Mouse (Mus musculus): ENCODE data around the gene Copz1. TPM values are rescaled to one million over a fixed set of nuclear protein-coding genes. Genes with fewer than 3 reads are reported as not detected.
A peak's percentile ranks its signal among the peaks of the same experiment; 100 is the strongest.

The Copz1 gene
- polyA plus RNA-seq, 1 experiment from 2014 or later, result 286 TPM

DNA sequence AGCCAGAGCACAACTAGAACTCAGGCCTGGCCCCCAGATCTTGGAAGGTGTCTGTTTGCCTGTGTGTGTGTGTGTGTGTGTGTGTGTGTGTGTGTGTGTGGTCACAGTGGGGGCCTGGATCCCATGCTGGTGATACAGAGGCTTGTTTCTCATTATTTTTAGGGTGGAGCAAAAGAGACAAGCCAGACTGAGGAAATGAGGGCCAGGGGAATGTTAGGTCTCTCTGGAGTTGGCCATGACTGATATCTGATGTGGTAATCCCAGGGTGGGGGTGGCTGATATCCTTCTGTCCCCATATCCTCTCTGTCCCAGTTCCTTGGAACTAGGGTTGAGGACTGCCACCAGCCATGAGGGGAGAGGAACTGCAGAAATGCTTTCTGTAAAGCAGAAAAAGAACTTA is 44.6 kb downstream of the Copz1 start:
- DNase-seq (ENCODE audit: low spot score, missing footprints) (no peak), ATAC-seq (ENCODE audit: low FRiP score) (no peak)
- no peaks in the 10 kb centered on the region for H3K9me3 ChIP-seq (ENCODE audit: control insufficient read depth, low read length)
- no peak overlapping the region for H3K27ac ChIP-seq (ENCODE audit: low read depth, low read length)
- H3K36me3 ChIP-seq (ENCODE audit: control insufficient read depth, insufficient read depth, low read length), result peaks cover 7% of the 10 kb centered on the region; the same call in 1 of the 2 replicates
- H3K4me2 ChIP-seq, result no peak overlapping the region
- no peak overlapping the region for H3K4me3 ChIP-seq (ENCODE audit: low read depth, low read length)
- no peaks in the 10 kb centered on the region for H3K27me3 ChIP-seq (ENCODE audit: control insufficient read depth, insufficient read depth, low read length)
- H3K4me1 ChIP-seq (ENCODE audit: control insufficient read depth, insufficient read depth, low read length), result peaks cover 21% of the 10 kb centered on the region
- no peak overlapping the region for H3K9ac ChIP-seq (ENCODE audit: low read length)

DNA sequence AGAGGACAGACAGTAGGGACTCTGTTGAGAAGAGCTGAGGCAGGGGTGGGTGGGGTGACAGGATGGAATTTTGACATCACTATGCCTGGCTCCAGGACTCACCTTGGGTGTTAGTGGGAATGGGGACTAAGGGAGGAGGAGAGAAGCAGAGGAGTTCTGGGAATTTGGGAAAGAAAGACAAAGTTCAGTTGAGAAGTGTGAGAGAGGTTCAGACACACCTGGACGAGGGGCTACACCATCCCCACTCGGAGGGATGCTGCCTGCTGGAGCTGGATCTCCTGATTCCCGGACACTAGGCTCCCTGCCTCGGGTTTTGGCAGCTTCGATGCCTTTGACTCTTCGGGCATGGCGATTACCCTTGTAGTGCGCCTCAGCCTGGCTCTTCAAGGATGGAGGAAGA is 45.2 kb downstream of the Copz1 start:
- H3K27me3 ChIP-seq (ENCODE audit: control insufficient read depth, insufficient read depth, low read length), result no peaks in the 10 kb centered on the region
- peaks cover 27% of the 10 kb centered on the region for H3K4me1 ChIP-seq (ENCODE audit: control insufficient read depth, insufficient read depth, low read length)
- no peak overlapping the region for H3K4me3 ChIP-seq (ENCODE audit: low read depth, low read length)
- H3K9me3 ChIP-seq (ENCODE audit: control insufficient read depth, low read length), result no peaks in the 10 kb centered on the region
- no peak overlapping the region for H3K9ac ChIP-seq (ENCODE audit: low read length)
- H3K36me3 ChIP-seq (ENCODE audit: control insufficient read depth, insufficient read depth, low read length), result peaks cover 7% of the 10 kb centered on the region; the same call in 1 of the 2 replicates
- WGBS, result 87% methylated on average over 8 of the region's 8 CpGs
- no peak overlapping the region for H3K4me2 ChIP-seq
- ATAC-seq (ENCODE audit: low FRiP score) (no peak), DNase-seq (ENCODE audit: low spot score, missing footprints) (no peak)
- H3K27ac ChIP-seq (ENCODE audit: low read depth, low read length), result no peak overlapping the region

DNA sequence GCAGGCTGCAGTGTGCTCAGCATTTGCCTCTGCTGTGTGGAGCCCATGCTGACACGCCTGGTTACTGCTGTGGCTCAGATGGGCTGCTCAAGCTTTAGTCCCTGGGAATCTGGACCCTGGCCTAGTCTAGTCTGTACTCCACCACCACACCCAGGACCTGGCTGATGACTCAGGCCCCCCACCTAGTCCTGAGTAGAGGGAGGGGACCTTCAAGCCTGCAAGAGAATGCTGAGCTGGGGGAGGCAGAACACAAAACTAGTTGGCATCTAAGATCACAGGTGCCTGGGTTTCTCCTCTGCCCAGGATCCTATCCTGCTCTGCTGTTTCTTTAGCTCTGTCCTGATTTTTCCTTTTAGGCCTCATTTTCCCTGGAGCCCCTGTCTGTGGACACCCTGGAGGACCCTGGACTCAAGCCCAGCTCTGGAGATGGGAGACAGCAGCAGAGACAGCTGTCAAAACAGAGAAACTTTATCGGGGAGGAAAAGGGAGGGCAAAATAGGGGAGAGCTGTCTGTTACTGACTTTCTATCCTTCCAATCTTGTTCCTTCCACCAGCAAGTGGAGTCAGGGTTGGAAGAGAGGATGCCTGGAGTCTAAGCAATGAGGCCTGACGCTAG is 45.8 kb downstream of the Copz1 start:
- H3K4me2 ChIP-seq, result no peak overlapping the region
- H3K9me3 ChIP-seq (ENCODE audit: control insufficient read depth, low read length), result no peaks in the 10 kb centered on the region
- no peak overlapping the region for H3K27ac ChIP-seq (ENCODE audit: low read depth, low read length)
- no peak overlapping the region for H3K9ac ChIP-seq (ENCODE audit: low read length)
- no peak overlapping the region for H3K4me3 ChIP-seq (ENCODE audit: low read depth, low read length)
- no peak for DNase-seq (ENCODE audit: low spot score, missing footprints)
- ATAC-seq (ENCODE audit: low FRiP score), result no peak
- peaks cover 31% of the 10 kb centered on the region for H3K4me1 ChIP-seq (ENCODE audit: control insufficient read depth, insufficient read depth, low read length)
- no peaks in the 10 kb centered on the region for H3K27me3 ChIP-seq (ENCODE audit: control insufficient read depth, insufficient read depth, low read length)
- WGBS, result 82% methylated on average over 3 of the region's 3 CpGs
- peaks cover 7% of the 10 kb centered on the region; the same call in 1 of the 2 replicates for H3K36me3 ChIP-seq (ENCODE audit: control insufficient read depth, insufficient read depth, low read length)

DNA sequence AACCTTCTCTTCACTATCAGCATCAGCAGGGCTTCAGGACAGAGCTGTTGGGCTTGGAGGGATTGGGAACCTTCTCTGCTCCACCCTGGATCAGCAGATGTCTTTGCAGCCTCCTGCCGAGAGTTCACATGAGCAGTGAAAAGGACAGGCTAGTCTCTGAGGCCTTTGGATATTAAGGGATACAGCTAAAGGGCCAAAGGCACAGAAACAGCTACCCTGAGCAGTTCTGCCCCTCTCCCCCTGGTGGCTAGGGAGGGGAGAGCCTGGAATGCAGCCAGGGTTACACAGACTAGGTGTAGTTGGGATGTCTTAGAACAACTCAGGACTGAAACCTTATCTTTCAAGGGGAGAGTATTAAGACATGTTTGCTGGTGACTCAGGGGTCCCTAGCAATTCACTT is 48.6 kb downstream of the Copz1 start:
- no peak for ATAC-seq (ENCODE audit: low FRiP score)
- DNase-seq (ENCODE audit: low spot score, missing footprints), result peak; percentile 85

DNA sequence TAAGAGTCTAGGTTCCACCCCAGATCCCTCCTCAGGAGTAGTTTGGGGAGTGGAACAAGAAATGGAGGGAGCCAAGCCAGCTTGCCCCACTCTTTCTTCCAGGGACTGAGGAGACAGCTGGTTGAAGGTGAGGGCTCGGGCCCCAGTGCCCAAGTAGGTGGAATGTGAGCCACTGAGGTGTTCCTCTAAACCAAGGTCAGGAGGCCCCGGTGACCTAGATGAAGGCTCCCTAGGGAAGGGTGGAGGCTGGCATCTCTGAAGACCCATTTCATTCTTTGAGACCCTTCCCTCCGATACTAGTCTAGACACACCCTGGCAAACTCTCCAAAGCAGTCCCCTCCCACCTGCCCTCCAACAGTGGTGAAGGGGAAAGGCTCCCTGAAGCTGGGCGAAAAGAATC is 49.9 kb downstream of the Copz1 start:
- DNase-seq (ENCODE audit: low spot score, missing footprints) (peak; percentile 85), ATAC-seq (ENCODE audit: low FRiP score) (no peak)
- peak overlapping the region; percentile 81 for H3K4me2 ChIP-seq
- 52% methylated on average over 4 of the region's 4 CpGs for WGBS
- 0 out of 2 replicates have a peak, but pooled peaks cover 2% of the 10 kb centered on the region for H3K36me3 ChIP-seq (ENCODE audit: control insufficient read depth, insufficient read depth, low read length)
- no peak overlapping the region for H3K27ac ChIP-seq (ENCODE audit: low read depth, low read length)
- H3K9me3 ChIP-seq (ENCODE audit: control insufficient read depth, low read length), result no peaks in the 10 kb centered on the region
- H3K9ac ChIP-seq (ENCODE audit: low read length), result peak overlapping the region; percentile 78
- H3K4me1 ChIP-seq (ENCODE audit: control insufficient read depth, insufficient read depth, low read length), result peaks cover 19% of the 10 kb centered on the region
- H3K4me3 ChIP-seq (ENCODE audit: low read depth, low read length), result peak overlapping the region; percentile 78
- no peaks in the 10 kb centered on the region for H3K27me3 ChIP-seq (ENCODE audit: control insufficient read depth, insufficient read depth, low read length)

More for the DNA sequence above, 48.6 kb downstream of the Copz1 start:
- WGBS, result 60% methylated on average over 1 of the region's 1 CpGs
- Histone ChIP-seq H3K4me2 (no peak overlapping the region), H3K9me3 (ENCODE audit: control insufficient read depth, low read length) (no peaks in the 10 kb centered on the region), H3K27ac (ENCODE audit: low read depth, low read length) (no peak overlapping the region), H3K27me3 (ENCODE audit: control insufficient read depth, insufficient read depth, low read length) (no peaks in the 10 kb centered on the region), H3K4me3 (ENCODE audit: low read depth, low read length) (no peak overlapping the region), H3K9ac (ENCODE audit: low read length) (no peak overlapping the region), H3K4me1 (ENCODE audit: control insufficient read depth, insufficient read depth, low read length) (peaks cover 19% of the 10 kb centered on the region), H3K36me3 (ENCODE audit: control insufficient read depth, insufficient read depth, low read length) (peaks cover 6% of the 10 kb centered on the region; the same call in 1 of the 2 replicates)

DNA sequence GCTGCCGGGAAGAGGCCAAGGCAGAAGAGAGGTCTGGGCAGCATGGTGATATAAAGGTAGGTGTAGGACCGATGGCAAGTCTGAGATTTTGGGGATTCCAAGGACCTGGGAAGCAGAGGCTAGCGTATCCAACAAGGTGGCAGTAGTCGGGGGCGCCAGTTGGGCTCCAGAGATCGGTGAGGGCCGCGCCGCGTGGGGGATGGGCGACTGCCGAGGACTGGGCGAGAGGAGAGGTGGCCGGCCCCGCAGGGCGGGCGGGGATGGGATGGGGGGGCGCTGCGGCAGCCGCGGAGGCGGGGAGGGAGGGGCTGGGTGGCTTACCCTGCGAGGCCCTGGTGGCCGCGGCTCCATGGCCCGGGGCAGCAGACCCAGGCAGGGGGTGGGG is 50.5 kb downstream of the Copz1 start:
- Histone ChIP-seq H3K9ac (ENCODE audit: low read length) (peak overlapping the region; percentile 78), H3K27me3 (ENCODE audit: control insufficient read depth, insufficient read depth, low read length) (no peaks in the 10 kb centered on the region), H3K4me3 (ENCODE audit: low read depth, low read length) (peak overlapping the region; percentile 78), H3K36me3 (ENCODE audit: control insufficient read depth, insufficient read depth, low read length) (no peaks in the 10 kb centered on the region), H3K9me3 (ENCODE audit: control insufficient read depth, low read length) (no peaks in the 10 kb centered on the region), H3K4me2 (peak overlapping the region; percentile 81), H3K4me1 (ENCODE audit: control insufficient read depth, insufficient read depth, low read length) (peaks cover 19% of the 10 kb centered on the region), H3K27ac (ENCODE audit: low read depth, low read length) (peak overlapping the region; percentile 62; the same call in 1 of the 2 replicates)
- whole genome bisulfite sequencing, result 0% methylated on average over 16 of the region's 26 CpGs
- ATAC-seq (ENCODE audit: low FRiP score) (peak; percentile 81; the same call in 1 of the 2 replicates), DNase-seq (ENCODE audit: low spot score, missing footprints) (no peak)

DNA sequence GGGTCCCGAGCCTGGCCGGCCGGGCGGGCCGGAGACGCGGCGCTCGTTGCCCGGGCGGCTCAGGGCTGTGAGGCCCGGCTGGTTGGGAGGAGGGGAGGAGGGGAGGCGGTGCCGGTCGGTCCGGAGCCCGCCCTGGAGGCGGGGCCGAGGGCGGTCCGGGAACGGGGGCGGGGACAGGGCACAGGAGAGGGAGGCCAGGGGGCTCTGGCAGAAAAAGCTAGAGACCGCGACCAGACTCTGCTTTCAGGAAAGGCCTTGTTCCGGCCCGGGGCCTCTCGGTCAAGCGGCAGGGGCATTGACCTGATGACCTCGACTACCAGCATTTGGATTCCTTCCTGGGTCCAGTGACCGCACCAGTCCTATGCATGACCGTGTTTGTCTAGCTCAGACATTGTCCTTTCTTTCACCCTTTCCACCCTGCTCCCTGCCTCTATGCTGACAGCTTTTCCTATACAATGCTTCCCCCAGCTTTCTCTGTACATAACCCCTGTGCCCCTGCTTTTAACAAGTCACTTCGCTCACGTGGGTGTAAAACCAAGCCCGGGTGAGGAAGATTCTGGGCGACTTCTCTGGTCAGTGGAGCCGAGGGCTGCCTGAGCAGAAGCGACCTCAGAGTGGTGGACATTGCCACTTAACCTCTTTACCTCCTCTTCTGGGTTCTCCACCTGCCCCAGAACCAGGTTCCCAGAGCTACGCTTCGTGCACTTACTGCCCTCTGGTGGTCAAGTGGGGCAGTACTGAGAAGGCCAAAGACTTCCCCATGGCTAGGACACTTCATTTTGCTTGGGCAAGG is 51.1 kb downstream of the Copz1 start:
- H3K9ac ChIP-seq (ENCODE audit: low read length), result peak overlapping the region; percentile 78
- H3K4me2 ChIP-seq, result peak overlapping the region; percentile 81
- no peaks in the 10 kb centered on the region for H3K36me3 ChIP-seq (ENCODE audit: control insufficient read depth, insufficient read depth, low read length)
- peak; percentile 97 for ATAC-seq (ENCODE audit: low FRiP score)
- H3K27me3 ChIP-seq (ENCODE audit: control insufficient read depth, insufficient read depth, low read length), result no peaks in the 10 kb centered on the region
- H3K9me3 ChIP-seq (ENCODE audit: control insufficient read depth, low read length), result no peaks in the 10 kb centered on the region
- WGBS, result under 1% methylated on average over 37 of the region's 40 CpGs
- peak overlapping the region; percentile 69 for H3K27ac ChIP-seq (ENCODE audit: low read depth, low read length)
- H3K4me3 ChIP-seq (ENCODE audit: low read depth, low read length), result peak overlapping the region; percentile 78
- peaks cover 19% of the 10 kb centered on the region for H3K4me1 ChIP-seq (ENCODE audit: control insufficient read depth, insufficient read depth, low read length)
- DNase-seq (ENCODE audit: low spot score, missing footprints), result peak; percentile 98

DNA sequence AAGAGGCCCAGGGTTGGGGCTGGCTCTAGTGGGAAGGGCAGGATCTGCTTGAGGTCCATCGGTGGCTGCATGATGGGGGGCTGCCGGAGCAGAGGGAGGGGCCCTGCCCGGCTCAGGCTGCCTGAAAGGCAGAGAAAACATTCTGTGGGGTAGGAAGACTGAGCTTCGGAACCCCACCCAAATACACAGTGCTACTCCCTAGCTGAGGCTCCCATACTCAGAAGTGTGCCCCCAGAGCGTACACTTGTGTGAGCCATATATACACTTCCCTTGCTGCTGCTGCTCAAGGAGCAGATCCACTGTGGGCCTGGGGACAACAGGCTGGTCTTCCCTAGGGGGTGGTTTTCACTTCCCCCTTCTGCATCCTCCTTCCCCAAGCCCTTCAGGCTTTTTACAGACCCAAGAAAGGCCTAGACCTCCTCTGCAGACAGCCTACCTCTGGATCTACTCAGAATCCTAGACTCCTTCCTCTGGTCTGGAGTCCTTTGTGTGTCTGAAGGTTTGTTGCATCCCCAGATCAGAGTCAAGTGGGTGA is 60.6 kb downstream of the Copz1 start:
- ATAC-seq (ENCODE audit: low FRiP score) (no peak), DNase-seq (ENCODE audit: low spot score, missing footprints) (no peak)
- no peaks in the 10 kb centered on the region for H3K9me3 ChIP-seq (ENCODE audit: control insufficient read depth, low read length)
- no peaks in the 10 kb centered on the region for H3K36me3 ChIP-seq (ENCODE audit: control insufficient read depth, insufficient read depth, low read length)
- H3K4me1 ChIP-seq (ENCODE audit: control insufficient read depth, insufficient read depth, low read length), result peaks cover 34% of the 10 kb centered on the region
- H3K4me3 ChIP-seq (ENCODE audit: low read depth, low read length), result no peak overlapping the region
- no peak overlapping the region for H3K4me2 ChIP-seq
- H3K27ac ChIP-seq (ENCODE audit: low read depth, low read length), result peak overlapping the region; percentile 65
- peak overlapping the region; percentile 40; the same call in 1 of the 2 replicates for H3K9ac ChIP-seq (ENCODE audit: low read length)
- WGBS, result 49% methylated on average over 5 of the region's 5 CpGs
- H3K27me3 ChIP-seq (ENCODE audit: control insufficient read depth, insufficient read depth, low read length), result no peaks in the 10 kb centered on the region; the same call in 1 of the 2 replicates

DNA sequence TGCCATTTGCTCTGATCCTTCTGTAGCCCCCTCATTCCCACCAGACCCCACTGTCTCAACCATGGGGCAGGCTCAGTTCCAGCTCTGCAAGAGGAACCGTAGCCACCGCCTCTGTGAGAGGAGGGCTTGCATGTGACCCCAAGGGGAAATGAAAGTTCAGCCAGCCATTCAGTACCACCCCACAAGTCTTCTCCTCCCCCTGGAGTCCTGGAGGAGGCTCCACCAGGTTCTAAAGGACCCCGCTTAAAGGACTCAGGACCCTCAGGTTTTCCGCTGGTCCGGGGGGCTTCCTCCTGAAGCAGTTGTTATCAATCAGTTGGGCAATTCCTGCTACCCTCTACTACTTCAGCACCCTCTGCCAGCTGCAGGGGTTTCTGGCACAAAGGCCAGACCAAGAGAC is 61.2 kb downstream of the Copz1 start:
- Histone ChIP-seq H3K9me3 (ENCODE audit: control insufficient read depth, low read length) (no peaks in the 10 kb centered on the region), H3K4me2 (peak overlapping the region; percentile 19; the same call in 1 of the 2 replicates), H3K4me1 (ENCODE audit: control insufficient read depth, insufficient read depth, low read length) (peaks cover 34% of the 10 kb centered on the region), H3K27me3 (ENCODE audit: control insufficient read depth, insufficient read depth, low read length) (no peaks in the 10 kb centered on the region; the same call in 1 of the 2 replicates), H3K27ac (ENCODE audit: low read depth, low read length) (peak overlapping the region; percentile 65), H3K36me3 (ENCODE audit: control insufficient read depth, insufficient read depth, low read length) (no peaks in the 10 kb centered on the region), H3K9ac (ENCODE audit: low read length) (peak overlapping the region; percentile 40; the same call in 1 of the 2 replicates), H3K4me3 (ENCODE audit: low read depth, low read length) (no peak overlapping the region)
- ATAC-seq (ENCODE audit: low FRiP score), result peak; percentile 17; the same call in 1 of the 2 replicates
- 16% methylated on average over 5 of the region's 5 CpGs for WGBS
- DNase-seq (ENCODE audit: low spot score, missing footprints), result no peak
